Mouse (Mus musculus) gastrocnemius, adult 8-10 months (tissue): ENCODE measurements around the gene Gpr4. TPM values are rescaled to one million over a fixed set of nuclear protein-coding genes. Genes with fewer than 3 reads are reported as not detected.

ENCODE experiments used
- DNase-seq, 2 experiments: peaks; one replicate each; pipeline ENCODE4 v3.0.0; 2022; ENCODE audit warnings: low spot score in 2 of 2
- total RNA-seq, 4 experiments: library from RNA; stranded (reverse); gene quantifications; 2 replicates each; pipeline ENCODE4 v1.2.4; 2022

The Gpr4 gene
- 1 to 10 TPM in 3 of 4 experiments, under 1 TPM in 1; 0.72 to 1.7 (median 1.2) TPM for total RNA-seq

- DNase-seq, result no peak
These were observed at the start of gene Gpr4 for GRCm38 (mm10) chr7:19211996-19212755. Gpr4 (plus strand) TSS chr7:19212538.

GRCm38 (mm10) chr7:19162928-19163327 lies 49.4 kb upstream of the Gpr4 start:
- no peak for DNase-seq

- no peak for DNase-seq
These were observed 48.6 kb upstream of the Gpr4 start for GRCm38 (mm10) chr7:19163752-19164151.

GRCm38 (mm10) chr7:19164189-19164588 lies 48.1 kb upstream of the Gpr4 start:
- no peak for DNase-seq

GRCm38 (mm10) chr7:19164978-19165377 lies 47.4 kb upstream of the Gpr4 start:
- no peak for DNase-seq

GRCm38 (mm10) chr7:19165656-19166423 lies 46.5 kb upstream of the Gpr4 start, which contains the start of gene Gipr:
Gipr (minus strand) TSS chr7:19166127.
- no peak for DNase-seq

- DNase-seq, result no peak
These were observed 45.3 kb upstream of the Gpr4 start for GRCm38 (mm10) chr7:19166990-19167389.

- DNase-seq, result no peak
These were observed 42.8 kb upstream of the Gpr4 start for GRCm38 (mm10) chr7:19169506-19169905.

GRCm38 (mm10) chr7:19170142-19170541 lies 42.2 kb upstream of the Gpr4 start:
- no peak for DNase-seq

GRCm38 (mm10) chr7:19171831-19172230 lies 40.5 kb upstream of the Gpr4 start:
- DNase-seq, result no peak

- peak; percentile 60 to 70 for DNase-seq
These were observed 39.5 kb upstream of the Gpr4 start for GRCm38 (mm10) chr7:19172874-19173273.

GRCm38 (mm10) chr7:19175708-19176515 lies 36.4 kb upstream of the Gpr4 start, which contains the start of gene Eml2:
Eml2 (plus strand) TSS chr7:19176421.
- peak; percentile 40 to 56 for DNase-seq

- DNase-seq, result no peak
These were observed 35.8 kb upstream of the Gpr4 start for GRCm38 (mm10) chr7:19176516-19176947.

GRCm38 (mm10) chr7:19177216-19177615 lies 35.1 kb upstream of the Gpr4 start:
- no peak for DNase-seq

GRCm38 (mm10) chr7:19178035-19178434 lies 34.3 kb upstream of the Gpr4 start:
- no peak for DNase-seq

GRCm38 (mm10) chr7:19178443-19179092 lies 33.8 kb upstream of the Gpr4 start:
- DNase-seq, result peak; percentile 43 to 54

- DNase-seq, result peak in 1 of 2 experiments; percentile 59
These were observed 33.2 kb upstream of the Gpr4 start for GRCm38 (mm10) chr7:19179173-19179572.

GRCm38 (mm10) chr7:19179936-19180335 lies 32.4 kb upstream of the Gpr4 start:
- no peak for DNase-seq

- no peak for DNase-seq
These were observed 31.4 kb upstream of the Gpr4 start for GRCm38 (mm10) chr7:19180862-19181429.

- no peak for DNase-seq
These were observed 28.1 kb upstream of the Gpr4 start for GRCm38 (mm10) chr7:19184250-19184649.

- no peak for DNase-seq
These were observed 27.6 kb upstream of the Gpr4 start for GRCm38 (mm10) chr7:19184758-19185157.
